Mouse (Mus musculus): ENCODE measurements around the gene Tmem35b.

The Tmem35b gene

DNA sequence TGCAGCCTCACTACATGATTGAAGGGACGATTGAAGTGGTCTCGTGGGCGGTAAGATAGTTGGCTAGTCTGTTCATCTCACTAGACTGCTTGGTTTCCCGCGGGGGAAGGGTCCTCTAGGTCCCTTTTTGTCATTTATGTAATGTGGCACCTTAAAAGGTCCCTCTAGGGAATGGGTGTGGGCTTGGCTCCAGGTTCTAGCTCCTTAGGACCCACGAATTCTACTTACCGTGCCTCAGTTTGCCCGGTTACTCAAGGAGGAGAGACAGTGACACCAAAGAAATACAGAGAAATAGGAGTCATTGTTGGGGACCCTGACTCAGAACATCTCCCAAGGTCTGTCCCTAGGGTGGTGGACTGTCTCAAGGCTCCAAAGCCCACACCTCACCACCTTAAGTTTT lies 44.2 kb downstream of the Tmem35b start:
- DNase-seq (ENCODE audit: extremely low read depth, insufficient read length, low spot score), result no peak

DNA sequence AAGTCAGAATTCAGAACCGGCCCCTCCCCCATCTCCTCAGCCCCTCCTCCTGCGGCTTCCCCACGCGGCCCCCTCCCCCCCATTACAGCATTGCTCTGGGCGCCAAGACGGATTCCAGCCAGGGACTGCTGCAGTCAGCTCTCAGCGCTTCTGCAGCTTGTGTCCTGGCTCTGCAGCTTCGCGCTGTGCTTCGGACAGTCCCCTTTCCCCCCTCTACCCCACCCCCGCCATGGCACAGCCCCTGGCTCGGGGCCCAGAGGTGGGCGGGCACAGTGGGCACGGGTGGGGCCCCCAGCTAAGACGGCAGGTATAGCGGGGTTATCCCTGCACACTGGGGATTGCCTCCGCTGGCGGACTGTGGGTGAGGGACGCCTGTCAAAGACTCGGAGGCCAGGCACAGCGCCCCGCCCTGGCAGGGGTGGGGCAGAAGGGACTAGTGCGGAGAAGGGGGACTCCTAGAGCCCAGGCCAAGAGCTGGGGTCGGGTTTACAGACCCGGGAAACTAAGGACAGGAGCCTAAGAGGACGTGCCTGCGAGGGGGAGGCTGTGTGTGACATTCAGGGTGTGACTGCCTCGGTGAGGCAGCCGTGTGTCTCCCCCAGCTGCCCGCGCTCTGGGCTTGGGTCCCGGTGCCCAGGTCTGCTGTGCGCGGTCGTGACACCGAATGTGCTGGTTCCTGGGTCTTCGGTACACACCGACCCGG lies 44.9 kb downstream of the Tmem35b start:
- no peak for DNase-seq (ENCODE audit: extremely low read depth, insufficient read length, low spot score)

DNA sequence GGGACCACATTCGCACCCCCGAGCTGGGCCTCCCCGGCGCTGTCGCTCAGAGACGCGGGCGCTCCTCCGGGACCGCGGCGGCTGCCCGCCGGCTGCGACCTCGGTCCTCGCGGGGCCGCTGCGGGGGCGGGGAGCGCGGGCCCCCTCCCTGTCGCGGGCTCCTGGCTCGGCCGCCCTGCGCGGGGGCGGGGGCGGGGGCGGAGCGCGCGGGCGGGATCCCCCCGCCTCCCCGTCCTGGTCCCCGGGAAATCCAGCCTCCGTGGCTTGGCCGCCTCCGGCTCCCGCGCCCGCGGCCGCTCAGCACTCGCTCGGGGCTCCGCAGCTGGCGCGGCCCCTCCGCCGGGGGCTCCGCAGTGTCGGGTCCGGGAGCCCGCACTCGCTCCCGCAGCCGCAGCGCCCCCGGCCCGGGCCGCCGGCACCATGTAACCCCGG lies 45.4 kb downstream of the Tmem35b start, which contains the start of gene Dlgap3:
TSS of gene Dlgap3 (plus strand) at position 291 of the 432 bp plus-strand sequence.
- no peak for DNase-seq (ENCODE audit: extremely low read depth, insufficient read length, low spot score)

DNA sequence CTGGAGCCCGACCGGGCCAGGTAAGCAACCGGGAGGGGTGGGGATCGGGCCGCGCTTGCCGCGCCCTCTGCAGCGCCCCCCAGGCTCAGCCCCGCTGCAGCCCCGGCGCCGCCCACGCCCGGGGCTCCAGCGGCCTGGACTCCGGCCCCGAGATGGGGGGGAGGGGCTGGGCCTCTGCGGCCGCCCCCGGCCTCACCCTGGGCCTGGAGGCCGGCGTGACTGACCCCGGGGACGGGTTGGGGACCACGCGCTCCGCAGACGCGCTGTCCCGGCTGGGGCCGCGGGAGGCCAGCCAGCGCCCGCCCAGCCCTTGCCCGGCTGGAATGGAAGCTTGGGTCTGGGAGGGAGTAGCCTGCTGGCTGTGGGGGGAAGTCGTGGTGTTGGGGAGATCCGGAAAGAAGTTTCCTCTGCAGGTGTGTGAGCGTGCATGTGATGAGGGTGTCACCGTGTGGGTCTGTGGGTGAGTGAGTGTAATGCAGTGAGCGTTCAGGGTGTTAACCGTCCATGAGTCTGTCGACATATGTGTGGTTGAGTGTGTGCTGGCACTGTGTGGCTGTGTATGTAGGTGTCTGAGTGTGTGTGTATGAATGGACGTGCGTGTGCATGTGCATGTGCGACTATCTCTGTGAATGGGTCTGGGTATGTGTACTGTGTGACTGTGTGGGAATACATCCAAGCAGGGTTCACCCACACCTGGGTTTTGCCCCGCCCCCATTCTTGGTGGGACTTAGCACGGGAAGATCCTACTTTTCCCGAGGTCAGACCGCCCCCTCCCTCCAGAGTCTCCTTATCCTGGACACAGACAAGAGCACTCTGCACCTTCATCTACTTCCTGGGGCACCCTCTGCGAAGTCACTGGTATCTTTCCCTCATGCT lies 46.1 kb downstream of the Tmem35b start:
- no peak for DNase-seq (ENCODE audit: extremely low read depth, insufficient read length, low spot score)

DNA sequence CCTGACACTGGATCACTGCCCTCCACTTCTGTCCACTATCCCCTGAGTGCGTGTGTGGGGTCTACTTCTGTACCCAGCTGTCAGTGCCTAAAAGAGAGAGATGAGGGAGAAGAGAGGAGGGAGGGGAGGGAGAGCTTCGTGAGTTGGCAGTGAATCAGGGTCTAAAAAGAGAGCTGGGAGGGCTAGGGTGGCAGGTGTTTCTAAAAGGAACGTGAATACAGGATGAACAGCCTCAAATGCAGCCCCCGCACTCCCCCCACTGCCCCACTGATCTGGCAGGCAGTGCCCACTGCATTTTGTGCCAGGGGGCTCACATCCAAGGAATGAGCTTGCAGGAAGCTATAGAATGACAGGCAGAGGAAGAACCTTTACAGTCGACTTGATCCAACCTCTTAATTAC lies 47.4 kb downstream of the Tmem35b start:
- no peak for DNase-seq (ENCODE audit: extremely low read depth, insufficient read length, low spot score)

DNA sequence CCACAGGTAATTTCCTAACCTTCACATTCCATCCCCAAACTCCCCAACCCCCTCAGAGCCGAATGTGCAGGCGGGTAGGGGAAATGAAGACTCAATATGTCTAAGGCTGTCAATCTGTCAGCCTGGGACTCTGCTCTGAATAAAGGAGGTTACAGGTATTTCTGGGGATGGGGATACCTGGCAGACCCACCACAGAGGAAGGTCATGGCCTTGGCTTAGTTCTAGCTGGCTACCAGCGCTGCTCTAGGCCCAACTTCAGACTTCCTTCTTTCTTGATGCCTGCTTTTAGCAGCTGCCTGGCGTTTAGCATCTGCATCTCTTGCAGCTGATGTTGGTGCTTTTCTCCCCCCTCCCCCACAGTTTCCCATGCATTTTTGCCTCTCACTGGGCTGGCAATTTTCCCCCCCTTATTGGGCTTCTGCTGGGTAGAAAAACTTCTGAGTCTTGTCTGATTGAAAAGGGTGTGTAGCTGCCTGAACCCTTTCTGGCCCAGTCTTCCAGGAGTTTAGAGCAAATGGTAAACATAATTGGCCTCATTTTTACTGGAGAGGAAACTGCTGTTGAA lies 47.9 kb downstream of the Tmem35b start:
- no peak for DNase-seq (ENCODE audit: extremely low read depth, insufficient read length, low spot score)

DNA sequence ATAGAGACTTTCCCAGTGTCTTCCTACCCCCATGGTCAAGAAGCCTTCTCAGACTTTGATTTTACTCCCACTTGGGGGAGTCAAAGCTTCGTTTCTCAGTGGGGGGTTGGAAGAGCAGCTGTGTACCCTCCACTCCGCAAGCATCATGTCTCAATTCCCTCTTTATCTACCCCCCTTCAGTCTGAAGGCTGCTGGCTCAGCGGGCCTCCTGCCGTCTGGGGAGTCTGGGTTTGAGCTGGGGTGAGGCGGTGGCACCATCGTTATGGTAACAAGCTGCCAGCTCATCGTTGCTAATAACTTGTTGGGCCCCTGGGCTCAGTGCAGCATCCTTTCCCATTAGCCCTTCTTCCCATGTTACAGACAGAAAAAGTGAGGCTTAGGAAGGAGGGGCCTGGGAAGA lies 48.6 kb downstream of the Tmem35b start:
- DNase-seq (ENCODE audit: extremely low read depth, insufficient read length, low spot score), result no peak

DNA sequence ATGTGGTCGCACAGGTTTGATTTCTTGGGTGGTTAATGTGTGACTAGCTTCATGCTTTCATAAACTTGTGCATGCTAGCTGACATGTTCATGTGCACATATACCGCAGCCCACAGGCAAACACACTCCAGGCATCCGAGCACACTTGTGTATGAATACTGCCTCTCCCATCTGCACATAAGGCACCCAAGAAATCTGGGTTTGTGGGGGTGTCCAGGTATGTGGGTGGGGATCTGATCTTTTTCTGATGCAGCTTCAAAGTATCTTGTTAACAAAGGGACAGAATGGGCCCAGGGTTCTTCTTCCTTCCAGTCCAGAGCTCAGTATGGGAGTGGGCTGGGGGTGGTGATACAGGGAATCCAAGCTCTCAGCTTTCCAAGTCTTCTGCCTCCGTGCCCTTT lies 49.1 kb downstream of the Tmem35b start:
- no peak for DNase-seq (ENCODE audit: extremely low read depth, insufficient read length, low spot score)

DNA sequence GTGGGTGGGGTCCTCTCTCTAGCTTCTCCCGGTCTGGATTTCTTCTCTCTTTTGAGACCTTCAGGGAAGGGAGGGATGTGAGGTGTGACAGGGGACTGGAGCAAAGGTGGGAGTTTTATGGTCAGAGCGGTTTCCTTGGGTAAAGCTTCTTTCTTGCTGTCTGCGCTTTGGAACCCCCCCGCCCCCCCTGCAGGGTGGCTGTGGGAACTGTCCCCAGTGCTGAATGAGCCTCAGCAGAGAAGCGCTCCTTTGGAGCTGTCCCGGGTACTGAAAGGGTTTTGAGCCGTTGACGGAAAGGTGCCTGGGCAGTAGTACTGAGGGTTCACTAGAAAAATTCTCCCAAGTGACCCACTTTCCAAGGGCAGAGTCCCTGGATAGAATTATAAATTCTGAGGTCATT lies 50.0 kb downstream of the Tmem35b start:
- peak; percentile 13 for DNase-seq (ENCODE audit: extremely low read depth, insufficient read length, low spot score)

DNA sequence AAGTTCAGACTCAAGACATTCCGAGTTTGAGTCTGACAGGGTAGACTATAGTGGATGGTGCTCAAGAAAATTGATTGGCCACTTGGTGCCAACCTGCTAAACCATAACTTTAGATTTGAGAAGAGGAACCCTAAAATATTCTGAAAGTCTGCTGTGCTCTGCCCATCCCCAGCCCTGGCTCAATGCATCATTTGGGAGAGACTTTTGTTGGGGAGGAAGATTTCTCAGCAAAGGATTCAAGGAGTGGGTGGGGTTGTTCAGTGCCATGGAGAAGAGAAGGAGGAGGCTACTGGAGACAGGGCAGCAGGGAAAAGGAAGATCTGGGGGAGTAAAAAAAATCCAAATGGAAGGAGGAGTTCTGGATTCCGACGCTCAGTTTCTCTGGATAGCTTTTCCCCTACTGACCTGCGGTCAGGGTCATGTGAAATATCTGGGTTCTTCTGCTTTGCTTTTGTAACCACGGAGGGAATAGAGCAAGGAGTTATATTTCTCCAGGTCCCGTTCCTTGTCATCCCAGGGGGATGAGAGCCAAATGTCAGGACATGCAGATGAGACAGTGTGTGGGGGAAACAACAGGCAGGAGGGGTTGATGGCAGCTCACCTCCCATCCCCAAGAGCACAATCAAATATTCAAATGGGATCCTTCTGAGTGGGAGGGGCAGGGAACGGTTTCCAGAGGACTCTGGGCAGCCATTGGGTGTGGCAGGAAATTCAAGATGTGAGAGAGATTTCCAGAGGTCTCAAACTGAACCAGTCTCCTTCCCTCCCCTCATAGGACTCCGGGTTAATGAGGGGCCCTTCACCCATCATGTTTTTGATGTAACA lies 50.8 kb downstream of the Tmem35b start:
- DNase-seq (ENCODE audit: extremely low read depth, insufficient read length, low spot score), result no peak

DNA sequence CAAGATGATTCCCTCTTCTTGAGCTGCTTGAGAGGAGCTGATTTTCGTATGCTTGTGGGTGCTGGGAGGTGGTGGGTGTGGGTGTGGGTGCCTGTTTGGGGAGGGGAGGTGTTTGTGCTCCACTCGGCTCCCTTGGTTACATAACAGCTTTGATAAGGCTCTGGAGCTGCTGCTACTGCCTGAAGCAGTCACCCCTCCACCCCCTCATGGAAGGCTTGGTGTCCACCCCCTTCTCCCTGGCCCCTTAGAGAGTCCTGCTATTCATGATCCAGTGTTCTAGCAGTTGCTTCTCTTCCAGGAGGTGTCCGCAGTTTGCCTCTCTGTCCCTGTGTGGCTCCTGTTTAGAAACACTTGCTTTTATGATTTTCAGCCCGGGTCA lies 51.4 kb downstream of the Tmem35b start:
- DNase-seq (ENCODE audit: extremely low read depth, insufficient read length, low spot score), result no peak

DNA sequence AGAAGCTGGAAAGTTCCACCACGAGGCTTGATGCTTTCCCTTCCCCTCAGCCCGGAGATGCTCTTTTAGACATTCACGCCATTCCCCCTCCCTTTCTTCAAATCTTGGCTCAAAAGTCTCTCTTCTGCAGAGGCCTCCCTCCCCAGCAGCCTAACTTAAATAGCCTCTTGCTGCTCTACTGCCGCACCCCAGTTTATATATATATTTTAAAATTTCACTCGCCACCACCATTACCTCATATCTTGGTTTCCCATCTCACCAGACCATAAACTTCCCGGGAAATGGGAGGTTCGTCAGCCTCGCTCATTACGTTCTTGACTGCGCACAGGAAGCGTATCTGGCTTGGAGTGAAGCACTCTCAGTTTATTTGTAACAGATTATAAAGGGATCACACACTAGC lies 54.5 kb downstream of the Tmem35b start:
- DNase-seq (ENCODE audit: extremely low read depth, insufficient read length, low spot score), result no peak

DNA sequence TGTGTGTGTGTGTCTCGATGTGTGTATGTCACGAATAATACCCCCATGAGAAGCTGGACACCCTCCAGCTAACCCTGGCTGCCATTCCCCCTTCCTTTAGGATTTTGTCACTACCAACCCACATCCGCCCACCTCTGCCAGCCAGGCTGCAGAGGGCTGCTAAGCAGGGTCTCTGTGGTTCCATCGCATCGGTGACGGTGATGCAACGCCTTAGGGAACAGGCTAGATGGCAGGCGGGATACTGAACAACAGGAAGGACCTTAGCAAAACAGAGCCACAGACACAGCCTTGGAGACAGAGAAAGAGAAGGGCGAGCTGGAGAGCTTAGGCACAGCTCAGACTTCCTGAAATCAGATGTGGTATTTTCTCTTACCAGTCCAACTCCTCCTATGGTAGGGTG lies 55.2 kb downstream of the Tmem35b start:
- no peak for DNase-seq (ENCODE audit: extremely low read depth, insufficient read length, low spot score)

All from 3134 (cell line).